In genomic region chr6:114290929-114291328, GRCm38 (mm10) we compare ENCODE assay signal across 13 mouse cellular contexts. TPM values are rescaled to one million over a fixed set of nuclear protein-coding genes. Genes with fewer than 3 reads are reported as not detected.
DNase-seq lines count a peak whose midpoint lies in the region; ATAC-seq and TF ChIP-seq lines count a peak whose summit lies in the region.
"Had no signal": no experiment of that assay in that cellular context is flagged by ENCODE, and none has a peak within 500 bp of the region (broad histone marks: within the 10 kb centered on the region; RNA-seq: fewer than 3 reads in every experiment).

No protein-coding gene starts in this region.

- no peak for TF ChIP-seq CTCF in forebrain, postnatal 0 days (IDR thresholded peaks at IDR 0.05; ENCODE audit: low read depth)

- no peak overlapping the region for H3K4me3 ChIP-seq in forebrain, postnatal 0 days (ENCODE audit: low read depth, low read length)
- no peak overlapping the region for H3K4me3 ChIP-seq in midbrain, embryonic 12.5 days

- H3K27me3 ChIP-seq in forebrain, postnatal 0 days (ENCODE audit: insufficient read depth, low read length) = no peaks in the 10 kb centered on the region
- peaks cover 28% of the 10 kb centered on the region for H3K27me3 ChIP-seq in midbrain, embryonic 12.5 days

- H3K4me2 ChIP-seq in forebrain, postnatal 0 days (ENCODE audit: low read depth) = peak overlapping the region; percentile 13; the same call in 1 of the 2 replicates
- peak overlapping the region; percentile 34 for H3K4me2 ChIP-seq in midbrain, embryonic 12.5 days (replicated peaks)

- ATAC-seq in forebrain, postnatal 0 days = no peak
- peak; percentile 8; the same call in 1 of the 2 replicates for ATAC-seq in midbrain, embryonic 12.5 days (ENCODE audit: low FRiP score, low read depth)
- no peak for ATAC-seq in megakaryocyte-erythroid progenitor cell, adult 5-6 weeks (replicated peaks; ENCODE audit: low FRiP score, low TSS enrichment, poor library complexity, severe bottlenecking)
- ATAC-seq: lung, postnatal 0 days had no signal

- DNase-seq in retina, postnatal 1 day = peak; percentile 52
- no peak for DNase-seq in retina, embryonic 14.5 days (ENCODE audit: low spot score)
- DNase-seq in forebrain, postnatal 0 days = no peak
- DNase-seq in thymus, postnatal 10 days (ENCODE audit: low spot score in 2 of 2) = no peak
- no peak for DNase-seq in kidney, postnatal 36 days
- DNase-seq: gastrocnemius, postnatal 36 days; kidney, postnatal 10 days had no signal

- H3K9ac ChIP-seq in forebrain, postnatal 0 days = no peak overlapping the region; the same call in 1 of the 2 replicates
- no peak overlapping the region for H3K9ac ChIP-seq in midbrain, embryonic 12.5 days (replicated peaks)

- H3K9me3 ChIP-seq in forebrain, postnatal 0 days (ENCODE audit: low read length) = no peaks in the 10 kb centered on the region
- H3K9me3 ChIP-seq in midbrain, embryonic 12.5 days = no peaks in the 10 kb centered on the region

- peak overlapping the region; percentile 87 for H3K27ac ChIP-seq in forebrain, postnatal 0 days (ENCODE audit: low read depth, low read length)
- peak overlapping the region; percentile 92 for H3K27ac ChIP-seq in midbrain, embryonic 12.5 days (replicated peaks)

- WGBS in forebrain, postnatal 0 days = 26% methylated on average over 4 of the region's 4 CpGs
- 66% methylated on average over 4 of the region's 4 CpGs for WGBS in midbrain, embryonic 12.5 days

- no peaks in the 10 kb centered on the region for H3K36me3 ChIP-seq in forebrain, postnatal 0 days (ENCODE audit: insufficient read depth)
- no peaks in the 10 kb centered on the region for H3K36me3 ChIP-seq in midbrain, embryonic 12.5 days

- peaks cover 66% of the 10 kb centered on the region for H3K4me1 ChIP-seq in forebrain, postnatal 0 days (ENCODE audit: insufficient read depth)
- H3K4me1 ChIP-seq in midbrain, embryonic 12.5 days = peaks cover 83% of the 10 kb centered on the region

RNA-seq across cellular contexts. Expression of gene Slc6a1, which starts 8.5 kb away (rescaled TPM):
- 221 and 302 TPM in 2 replicates for total RNA-seq in forebrain, postnatal 0 days (2014; rRNA removed)
- 105 and 152 TPM in 2 replicates for polyA plus RNA-seq in forebrain, postnatal 0 days (2015; fragmentation: Nextera tagmentation; extraction: Ambion mirVana)
- polyA plus RNA-seq in midbrain, embryonic 12.5 days (2016; fragmentation: Nextera tagmentation; extraction: Ambion mirVana) = 41.8 and 45.3 TPM in 2 replicates
- 6.2 TPM in 1 of 2 replicates, not detected in the other for total RNA-seq in megakaryocyte-erythroid progenitor cell, adult 5-6 weeks (2014; fragmentation: Nextera tagmentation)
- total RNA-seq in megakaryocyte-erythroid progenitor cell, adult 5-6 weeks (2017) = 0.61 TPM in 1 of 2 replicates, not detected in the other
- total RNA-seq: liver, adult 2 months; monocyte, adult 5-6 weeks had no signal
- polyA plus RNA-seq: intestine, embryonic 14.5 days; lung, postnatal 0 days had no signal

Comparison
In these comparisons a context has a peak if more than half of its experiments do, and no peak if none do; other contexts are left out.
1. RNA of gene Slc6a1, which starts 8.5 kb away (total RNA-seq): 221 to 302 TPM in forebrain, postnatal 0 days; 0.61 to 6.2 TPM in megakaryocyte-erythroid progenitor cell, adult 5-6 weeks; every median in the first group is over 10 times any median in the second.